Mouse (Mus musculus) ES-E14 (cell line): Measurements from ENCODE around the gene Ywhaq. TPM values are rescaled to one million over a fixed set of nuclear protein-coding genes. Genes with fewer than 3 reads are reported as not detected.

ENCODE experiments used
- DNase-seq: peaks from one replicate; pipeline ENCODE4 v3.0.0-alpha.2; 2013; ENCODE audit warnings: low read depth, low spot score
- H3K27ac ChIP-seq: 2 replicates; pipeline ENCODE4 v1.5.1; 2012; ENCODE audit warnings: low read depth, mild to moderate bottlenecking, low read length, moderate library complexity, mixed read lengths; ENCODE audit not compliant: poor library complexity, insufficient read depth, severe bottlenecking
- H3K36me3 ChIP-seq: 2 replicates; pipeline ENCODE4 v1.6.1; 2012; ENCODE audit warnings: mild to moderate bottlenecking, low read length, moderate library complexity, mixed read lengths; ENCODE audit not compliant: control insufficient read depth, poor library complexity, insufficient read depth, severe bottlenecking
- H3K4me1 ChIP-seq, 2 experiments: fragments of 150-350 bp in 1 of 2; sonication (generic) in 1 of 2; 2 replicates each; pipeline ENCODE4 v1.6.1; 2012; ENCODE audit warnings: low read length in 2 of 2, mild to moderate bottlenecking in 1 of 2, mixed read lengths in 1 of 2; ENCODE audit not compliant: control insufficient read depth in 2 of 2, insufficient read depth in 2 of 2, poor library complexity in 1 of 2
- H3K4me3 ChIP-seq, 2 experiments: fragments of 150-350 bp in 1 of 2; sonication (generic) in 1 of 2; 2 replicates each; pipeline ENCODE4 v1.5.1; 2012; ENCODE audit warnings: low read length in 2 of 2, low read depth in 1 of 2, mild to moderate bottlenecking in 1 of 2, mixed read lengths in 1 of 2; ENCODE audit not compliant: insufficient read depth in 1 of 2, poor library complexity in 1 of 2, severe bottlenecking in 1 of 2
- H3K9ac ChIP-seq: 2 replicates; pipeline ENCODE4 v1.6.1; 2012; ENCODE audit warnings: low read depth, mild to moderate bottlenecking, low read length, mixed read lengths; ENCODE audit not compliant: poor library complexity, insufficient read depth, severe bottlenecking
- H3K9me3 ChIP-seq: fragments of 150-350 bp; sonication (generic); 2 replicates; pipeline ENCODE4 v1.6.1; 2012; ENCODE audit warnings: low read depth, mild to moderate bottlenecking, low read length; ENCODE audit not compliant: control insufficient read depth, insufficient read depth
- CHD2 ChIP-seq: IDR thresholded peaks from 2 replicates; pipeline ENCODE4 v1.6.1; 2014; ENCODE audit warnings: mild to moderate bottlenecking, low read depth, low read length, inconsistent platforms
- HCFC1 ChIP-seq: IDR thresholded peaks from 2 replicates; pipeline ENCODE4 v1.6.1; 2012; ENCODE audit warnings: low read length, inconsistent platforms, borderline replicate concordance; ENCODE audit not compliant: insufficient read depth
- MAFK ChIP-seq: IDR thresholded peaks from 2 replicates; pipeline ENCODE4 v1.6.1; 2014; ENCODE audit warnings: mild to moderate bottlenecking, low read depth, low read length, inconsistent platforms; ENCODE audit not compliant: insufficient read depth
- ZC3H11A ChIP-seq: IDR thresholded peaks from 2 replicates; pipeline ENCODE4 v1.6.1; 2012; ENCODE audit warnings: low read depth, mild to moderate bottlenecking, inconsistent platforms, low read length, borderline replicate concordance
- ZNF384 ChIP-seq: IDR thresholded peaks from 2 replicates; pipeline ENCODE4 v1.6.1; 2012; ENCODE audit warnings: low read depth, low read length, inconsistent platforms
- in situ Hi-C, 2 experiments: fragments of 600-800 bp; cut with MboI; formaldehyde crosslinking; loops; one replicate each; pipeline ENCODE4 v1.15.1; 2025; ENCODE audit warnings: low sequenced_read_pairs in 2 of 2, inconsistent platforms in 1 of 2; ENCODE audit not compliant: unreplicated experiment in 2 of 2
- total RNA-seq: library from RNA; depleted of rRNA; stranded (reverse); fragments of 300-350 nt; gene quantifications from 2 replicates; pipeline ENCODE4 v1.2.3, GENCODE M21; 2012

The Ywhaq gene
- total RNA-seq, 1 experiment: 596 TPM

- TF ChIP-seq HCFC1: no peak
- H3K4me1 ChIP-seq: peaks cover 0 to 5% of the 10 kb centered on the region in 2 experiments; a peak in 2 of 4 replicates
- H3K36me3 ChIP-seq: no peaks in the 10 kb centered on the region
- no peak overlapping the region for H3K27ac ChIP-seq
- H3K9me3 ChIP-seq: no peaks in the 10 kb centered on the region
- in situ Hi-C loops: no loop called here
- H3K9ac ChIP-seq: no peak overlapping the region
- H3K4me3 ChIP-seq: no peak overlapping the region
- no peak for DNase-seq
These were observed 41.9 kb downstream of the Ywhaq start for GRCm38 (mm10) chr12:21375376-21376157.

GRCm38 (mm10) chr12:21373820-21374475 is 43.5 kb downstream of the Ywhaq start:
- Histone ChIP-seq H3K9me3 (no peaks in the 10 kb centered on the region), H3K27ac (peak overlapping the region; percentile 93), H3K36me3 (no peaks in the 10 kb centered on the region), H3K4me3 (peak overlapping the region; percentile 91 to 93), H3K4me1 (peaks cover 0 to 5% of the 10 kb centered on the region in 2 experiments; a peak in 2 of 4 replicates), H3K9ac (peak overlapping the region; percentile 96)
- TF ChIP-seq HCFC1 (no peak), ZNF384 (peak; percentile 87)
- no peak for DNase-seq
- in situ Hi-C loops: no loop called here

GRCm38 (mm10) chr12:21373100-21373819 is 44.2 kb downstream of the Ywhaq start, which contains the start of gene Adam17:
Adam17 (minus strand) TSS chr12:21373632.
- in situ Hi-C loops: no loop called here

GRCm38 (mm10) chr12:21370035-21370611 is 47.3 kb downstream of the Ywhaq start:
- H3K36me3 ChIP-seq: no peaks in the 10 kb centered on the region
- in situ Hi-C loops: no loop called here
- DNase-seq: no peak
- peaks cover 0 to 3% of the 10 kb centered on the region in 2 experiments; a peak in 1 of 4 replicates for H3K4me1 ChIP-seq
- TF ChIP-seq ZNF384 (no peak), HCFC1 (no peak), MAFK (no peak), CHD2 (no peak), ZC3H11A (no peak)
- no peak overlapping the region for H3K9ac ChIP-seq
- H3K27ac ChIP-seq: no peak overlapping the region
- no peak overlapping the region for H3K4me3 ChIP-seq
- no peaks in the 10 kb centered on the region for H3K9me3 ChIP-seq

More at GRCm38 (mm10) chr12:21373100-21373819, 44.2 kb downstream of the Ywhaq start, which contains the start of gene Adam17:
- H3K4me1 ChIP-seq: peaks cover 0 to 8% of the 10 kb centered on the region in 2 experiments; a peak in 2 of 4 replicates
- peak within 1 kb of the TSS; percentile 91 to 93 for H3K4me3 ChIP-seq
- H3K9me3 ChIP-seq: no peaks in the 10 kb centered on the region
- peak within 1 kb of the TSS; percentile 96 for H3K9ac ChIP-seq
- TF ChIP-seq ZNF384 (0 out of 2 replicates have a peak, but pooled peaks have one; percentile 20), ZC3H11A (no peak), MAFK (0 out of 2 replicates have a peak, but pooled peaks have one; percentile 3), HCFC1 (peak; percentile 87), CHD2 (0 out of 2 replicates have a peak, but pooled peaks have one; percentile 30)
- peak within 1 kb of the TSS; percentile 93 for H3K27ac ChIP-seq
- peak; percentile 90 for DNase-seq
- no peaks in the 10 kb centered on the region for H3K36me3 ChIP-seq
